Mouse (Mus musculus) c-Kit-positive CD71-negative TER-119-negative erythroid progenitor cells, embryonic 14.5 days (primary cell): ENCODE measurements at regions not wholly inside any gene's neighbourhood (a gene's known extent, or its start where the extent isn't known, plus 50 kb on each side); places are given as distances from the start of the nearest gene placed in this dataset.

Experiments used
- DNase-seq: peaks from one replicate; pipeline ENCODE4 v3.0.0-alpha.2; 2013; ENCODE audit warnings: low read depth

- no peak for DNase-seq
Measured at GRCm38 (mm10) chr12:24383016-24383415, 115.1 kb upstream of the Taf1b start.

GRCm38 (mm10) chr12:24424958-24425357 is 73.2 kb upstream of the Taf1b start:
- DNase-seq, result peak; percentile 14
